Mouse (Mus musculus) right cerebral cortex, postnatal 14 days (tissue): ENCODE data around the gene Rpap2.

Experiments
- DNase-seq: peaks from one replicate; pipeline ENCODE4 v3.0.0; 2022

Rpap2 gene

DNA sequence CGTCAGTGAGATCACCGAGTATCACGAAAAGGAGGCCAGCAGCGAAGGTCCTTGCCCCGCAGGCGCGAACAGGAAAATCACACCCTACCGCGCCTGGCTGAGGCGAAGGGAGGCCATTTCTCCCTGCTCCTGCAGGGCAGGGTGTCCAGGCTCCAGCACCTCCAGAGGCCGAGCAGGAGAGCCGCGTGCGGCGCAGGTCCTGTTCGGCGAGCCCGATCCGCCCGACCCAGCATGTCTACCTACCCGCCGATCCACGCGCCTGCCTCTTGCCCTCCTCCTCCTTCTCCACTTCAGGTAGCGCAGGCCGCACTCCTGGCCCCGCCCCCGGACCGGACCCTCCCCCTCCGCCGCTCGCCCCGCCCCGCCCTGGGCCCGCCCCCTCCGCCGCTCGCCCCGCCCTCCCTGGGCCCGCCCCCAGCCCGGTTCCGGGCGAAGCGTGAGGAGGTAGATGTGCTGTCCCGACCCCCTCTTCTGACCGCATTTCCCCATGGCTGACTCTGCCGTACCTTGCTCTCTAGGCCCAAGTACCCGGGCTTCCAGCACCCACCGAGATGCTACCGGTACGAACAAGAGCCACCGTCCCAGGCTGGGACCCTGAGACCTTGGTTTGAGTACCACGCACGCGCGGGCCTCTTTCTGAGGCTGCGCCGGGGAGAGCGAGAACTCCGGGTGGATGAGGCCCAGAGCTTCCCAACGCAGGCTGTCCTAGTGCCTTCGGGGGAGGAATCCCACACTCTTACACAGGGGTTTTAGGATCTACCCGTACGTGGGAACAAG is at the start of gene Rpap2, which contains the start of gene Glmn:
Gene Rpap2, plus strand, starts transcription at position 73 of the 777 bp plus-strand sequence.
Gene Glmn, minus strand, starts transcription at position 588 of the 777 bp plus-strand sequence.
- DNase-seq: peak; percentile 79

DNA sequence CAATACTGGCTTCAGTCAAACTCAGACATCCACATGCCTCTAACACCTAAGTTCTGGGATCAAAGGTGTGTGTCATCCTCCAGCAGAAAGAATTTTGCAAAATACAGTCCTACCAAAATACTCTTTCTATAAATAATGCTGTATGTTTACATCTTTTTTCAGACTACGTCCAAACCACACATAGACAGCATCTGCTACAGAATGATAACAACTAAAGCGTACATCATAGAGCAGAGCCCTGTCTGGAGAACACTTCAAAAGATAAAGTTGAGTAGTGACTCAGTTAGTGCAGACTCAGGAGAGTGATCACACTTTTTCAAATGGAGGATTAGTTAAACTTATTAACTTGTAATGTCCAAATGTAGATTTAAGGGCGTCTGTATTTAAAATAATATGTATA is 49.2 kb upstream of the Rpap2 start:
- DNase-seq: no peak

DNA sequence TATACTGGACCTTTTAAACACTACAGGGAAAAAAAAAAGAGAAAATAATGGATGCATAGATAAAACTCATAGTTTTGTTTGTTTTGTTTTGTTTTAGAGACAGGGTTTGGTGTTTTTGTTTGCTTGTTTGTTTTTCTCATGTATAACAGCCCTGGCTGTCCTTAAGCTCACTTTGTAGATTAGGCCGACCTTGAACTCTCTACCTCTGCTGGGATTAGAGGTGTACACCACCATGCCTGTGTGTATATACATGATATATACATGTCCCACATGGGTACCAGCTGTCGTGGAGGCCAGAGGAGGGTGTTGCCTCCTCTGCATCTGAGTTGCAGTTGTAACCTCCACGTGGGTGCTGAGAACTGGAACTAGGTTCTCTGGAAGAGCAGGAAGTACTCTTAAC is 48.7 kb upstream of the Rpap2 start:
- DNase-seq: no peak

DNA sequence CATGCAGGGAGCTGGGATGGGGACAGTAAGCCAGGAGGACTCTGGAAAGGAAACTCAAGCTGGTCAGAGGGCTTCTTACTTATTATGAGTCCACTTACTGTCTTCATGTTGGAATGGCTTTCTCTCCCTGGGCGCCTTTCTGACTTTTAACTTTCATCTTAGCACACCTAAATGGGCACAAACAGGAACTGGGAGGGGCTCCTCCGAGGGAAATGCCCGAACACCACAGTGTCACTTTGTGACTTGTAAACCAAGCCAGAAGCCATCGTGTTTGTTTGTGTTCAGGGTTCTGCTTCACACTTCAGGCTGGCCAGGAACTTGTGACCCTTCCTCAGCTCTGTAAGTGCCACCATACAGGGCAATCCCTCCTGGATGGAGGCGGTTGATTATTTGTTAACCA is 42.8 kb upstream of the Rpap2 start:
- no peak for DNase-seq

DNA sequence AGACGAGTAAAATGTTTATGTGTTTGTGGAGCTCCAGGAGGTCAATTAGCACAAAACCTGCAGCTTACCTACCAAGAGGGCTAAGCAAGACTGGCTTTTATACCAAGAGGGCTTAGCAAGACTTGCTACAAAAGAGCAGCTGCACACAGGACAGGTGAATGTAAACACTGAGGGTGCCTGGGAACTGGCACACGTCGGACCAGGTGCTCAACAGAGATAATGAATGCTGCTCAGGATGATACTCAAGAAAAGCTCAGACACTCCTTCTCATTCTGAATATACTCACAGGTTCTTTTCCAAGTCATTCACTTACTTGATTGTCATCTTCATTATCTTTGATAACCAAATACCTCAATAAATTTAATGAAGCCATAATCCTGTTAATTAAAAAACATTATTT is 40.2 kb upstream of the Rpap2 start:
- no peak for DNase-seq

DNA sequence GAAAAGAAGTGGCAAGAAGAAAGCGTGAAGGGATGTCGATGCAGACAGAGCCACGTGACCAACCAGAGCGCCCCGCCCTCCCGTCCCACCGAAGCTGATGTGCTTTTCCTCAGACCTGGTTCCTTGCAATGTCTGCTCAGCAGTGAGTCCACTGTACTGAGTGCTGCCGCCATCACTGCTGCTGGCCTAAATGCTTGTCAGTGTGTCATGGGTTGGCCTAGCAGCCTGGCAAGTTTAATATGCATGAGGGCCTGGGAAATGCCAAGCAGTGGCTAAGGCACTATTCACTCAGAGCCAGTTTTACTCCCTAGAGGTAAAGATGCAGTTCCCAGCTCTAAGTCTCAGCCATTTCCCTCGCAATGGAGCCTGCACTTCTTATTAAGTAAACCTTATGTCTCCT is 28.0 kb upstream of the Rpap2 start:
- no peak for DNase-seq

DNA sequence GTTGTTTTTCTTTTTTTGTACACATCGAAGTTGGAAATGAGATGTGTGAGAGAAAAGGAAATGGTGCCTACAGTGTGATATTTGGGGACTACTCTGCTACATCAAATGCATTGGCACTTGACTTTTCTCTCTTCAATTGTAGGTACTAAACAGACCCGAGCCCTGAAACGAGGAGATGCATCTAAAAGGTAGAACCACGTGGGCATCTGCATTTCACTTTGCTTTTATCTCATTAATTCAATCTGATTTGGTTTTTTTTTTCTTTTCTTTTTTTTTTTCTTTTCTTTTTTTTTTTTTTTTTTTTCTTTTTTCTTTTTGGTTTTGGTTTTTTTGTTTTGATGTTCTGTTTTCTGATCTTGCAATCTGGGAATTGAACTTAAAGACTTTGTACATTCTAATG is 1.2 kb downstream of the Rpap2 start:
- DNase-seq: no peak

DNA sequence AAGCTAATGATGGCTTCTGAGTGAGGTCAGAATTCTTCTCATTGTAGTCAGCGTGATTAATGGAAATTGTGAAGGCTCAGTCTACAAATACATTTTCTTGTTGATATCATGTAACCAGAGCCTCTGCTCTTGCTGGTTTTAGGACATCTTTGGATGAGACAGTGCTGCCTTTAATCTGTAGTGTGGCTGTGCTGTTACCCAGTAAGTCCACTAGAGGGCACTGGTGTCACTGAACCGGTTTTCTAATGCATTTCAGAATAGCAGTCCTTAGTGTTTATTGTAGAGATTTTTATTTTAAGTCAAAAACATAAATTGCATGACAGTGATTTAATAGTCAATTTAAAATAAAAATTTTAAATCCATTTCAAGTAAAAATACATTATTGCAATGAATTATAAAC is 14.1 kb downstream of the Rpap2 start:
- peak; percentile 51 for DNase-seq

DNA sequence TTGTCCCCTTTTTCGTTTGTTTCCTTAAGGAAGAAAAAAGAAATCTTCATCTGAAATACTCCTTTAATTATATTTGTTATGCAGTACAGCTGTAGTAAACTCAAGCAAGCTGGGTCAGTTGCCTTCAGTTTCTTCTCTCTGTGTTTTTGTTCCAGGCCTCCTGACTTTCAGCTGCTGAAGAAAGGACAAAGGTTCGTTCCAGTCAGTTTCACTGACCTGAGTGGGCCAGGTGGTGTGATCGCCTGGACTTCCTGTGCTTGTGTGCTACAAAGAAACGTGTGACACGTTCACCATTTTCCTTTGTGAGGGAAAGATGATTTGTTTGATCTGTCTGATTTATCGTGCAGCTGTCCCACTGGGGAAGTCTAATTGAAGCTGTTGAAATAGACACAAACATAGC is 20.8 kb downstream of the Rpap2 start:
- DNase-seq: no peak

DNA sequence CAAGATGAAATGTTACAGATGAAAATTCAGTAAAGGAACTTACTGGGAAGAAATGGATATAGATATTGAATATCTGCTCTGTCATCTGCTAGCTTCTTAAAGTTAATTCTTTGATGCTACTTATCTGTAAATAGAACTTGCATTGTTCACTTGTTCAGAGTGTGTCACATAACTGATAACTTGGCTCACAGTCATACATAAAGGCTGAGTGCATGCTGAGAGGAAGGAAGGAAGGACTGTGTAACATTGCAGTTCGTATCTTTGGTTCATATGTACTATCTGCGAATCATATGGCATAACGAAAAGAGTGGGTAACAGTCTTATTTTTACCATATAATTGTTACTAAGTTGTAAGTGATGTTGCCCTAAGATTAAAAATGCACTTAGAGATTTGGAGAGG is 24.2 kb downstream of the Rpap2 start:
- DNase-seq: no peak

DNA sequence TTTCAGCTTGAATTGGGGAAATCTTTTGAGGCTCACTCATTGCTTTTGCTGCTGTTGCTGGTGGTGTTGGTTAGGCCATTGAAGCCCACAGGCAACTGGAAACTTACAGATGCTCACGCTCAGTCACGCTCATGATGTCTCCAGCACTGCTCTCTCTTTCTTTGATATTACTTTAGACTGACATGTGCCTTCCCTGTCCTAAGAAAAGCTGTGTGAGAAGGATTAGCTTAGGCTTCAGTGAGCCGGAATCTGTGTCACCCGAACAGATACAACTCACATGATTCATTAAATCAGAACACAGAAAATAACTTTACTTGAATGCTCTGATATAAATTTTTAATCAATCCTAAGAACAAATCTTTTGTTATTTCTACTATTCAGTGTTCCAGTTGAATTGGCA is 36.5 kb downstream of the Rpap2 start:
- no peak for DNase-seq

DNA sequence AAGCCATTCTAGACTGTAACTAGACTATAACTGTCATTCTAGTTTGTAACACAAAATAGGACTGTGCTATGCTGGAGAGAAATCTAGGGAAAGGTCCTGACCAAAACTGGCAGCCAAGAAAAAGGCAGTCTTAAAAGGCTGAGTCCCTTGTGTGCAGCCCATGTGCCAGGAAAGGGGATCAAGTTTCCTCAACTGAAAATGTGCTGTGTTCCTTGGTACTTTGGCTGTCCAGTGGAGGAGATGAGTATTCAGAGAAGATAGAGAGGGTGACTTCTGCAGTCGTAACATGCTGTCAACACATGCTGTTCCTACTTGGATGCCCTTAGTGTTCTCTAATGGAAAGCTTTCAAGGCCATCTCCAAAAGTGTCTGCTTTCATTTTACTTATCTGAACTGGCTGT is 39.9 kb downstream of the Rpap2 start:
- no peak for DNase-seq

DNA sequence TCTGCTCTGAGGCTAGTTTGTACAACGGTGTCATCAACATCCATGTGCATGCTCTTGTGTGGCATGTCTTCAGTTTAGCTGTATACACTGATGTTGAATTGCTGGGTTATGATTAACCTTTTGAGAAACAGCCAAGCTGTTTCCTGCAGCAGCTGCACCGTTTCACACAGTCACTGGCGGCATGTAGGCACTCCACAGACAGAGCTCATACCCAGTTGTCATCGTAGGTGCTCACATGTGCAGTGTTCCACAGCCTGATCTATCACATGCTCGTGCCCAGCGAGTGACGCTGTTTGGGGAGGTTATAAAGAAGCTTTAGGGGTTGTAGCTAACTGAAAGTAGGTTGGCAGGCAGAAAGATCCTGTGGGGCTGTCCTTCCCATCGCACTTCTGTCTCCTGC is 41.2 kb downstream of the Rpap2 start:
- DNase-seq: no peak

DNA sequence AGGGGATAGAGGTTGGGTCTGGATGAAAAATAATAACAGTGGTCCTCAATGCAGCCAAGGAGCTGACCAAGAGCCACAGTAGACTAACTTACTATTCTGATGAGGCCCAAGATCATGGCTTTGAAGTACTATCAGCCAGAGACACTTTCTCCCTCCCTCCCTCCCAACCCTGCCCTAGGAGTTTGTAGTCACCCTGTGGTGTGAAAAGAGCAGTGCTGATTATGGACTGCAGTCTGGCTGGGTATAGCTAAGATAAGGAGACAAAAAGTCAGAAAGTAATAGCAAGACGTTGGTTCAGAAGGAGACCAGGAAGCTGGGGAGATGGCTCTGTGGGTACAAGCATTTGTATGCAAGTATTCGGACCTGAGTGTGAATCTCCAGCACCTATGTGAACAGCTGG is 47.4 kb downstream of the Rpap2 start:
- DNase-seq: no peak

DNA sequence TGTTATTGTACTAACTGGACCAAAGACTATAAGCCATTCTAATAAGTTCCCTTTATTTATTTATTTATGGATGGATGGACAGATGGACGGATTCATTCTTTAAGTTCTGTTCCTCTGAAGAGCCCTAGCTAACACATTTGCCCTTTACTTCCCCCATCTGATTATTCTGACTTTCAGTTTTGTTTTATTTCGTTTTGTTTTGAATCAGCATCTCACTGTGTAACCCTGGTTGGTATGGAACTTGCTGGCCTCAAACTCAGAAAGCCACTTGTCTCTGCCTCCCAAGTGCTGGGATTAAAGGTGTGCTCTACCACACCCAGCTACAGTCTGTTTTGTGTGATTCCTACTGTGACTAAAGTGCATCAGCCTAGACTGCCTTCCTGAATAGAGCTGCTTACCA is 48.8 kb downstream of the Rpap2 start:
- no peak for DNase-seq

DNA sequence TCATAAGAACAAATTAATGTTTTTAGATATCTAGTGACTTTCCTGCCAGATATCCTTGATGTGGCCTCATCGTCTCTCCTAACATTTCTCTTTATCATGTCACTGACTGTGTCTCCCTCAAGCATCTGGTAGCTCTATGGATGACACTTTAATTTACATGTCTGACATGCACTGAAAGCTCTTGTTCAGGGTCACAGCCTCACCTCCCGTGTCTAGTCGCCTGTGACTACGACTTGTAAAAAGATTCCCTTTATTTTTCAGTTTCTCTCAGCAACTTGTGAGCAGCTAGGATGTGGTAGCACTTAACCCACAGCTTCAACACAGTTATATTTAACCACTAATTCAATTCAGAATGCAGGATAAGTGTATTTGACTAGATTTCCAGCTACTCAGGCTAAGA is 50.4 kb downstream of the Rpap2 start:
- no peak for DNase-seq

DNA sequence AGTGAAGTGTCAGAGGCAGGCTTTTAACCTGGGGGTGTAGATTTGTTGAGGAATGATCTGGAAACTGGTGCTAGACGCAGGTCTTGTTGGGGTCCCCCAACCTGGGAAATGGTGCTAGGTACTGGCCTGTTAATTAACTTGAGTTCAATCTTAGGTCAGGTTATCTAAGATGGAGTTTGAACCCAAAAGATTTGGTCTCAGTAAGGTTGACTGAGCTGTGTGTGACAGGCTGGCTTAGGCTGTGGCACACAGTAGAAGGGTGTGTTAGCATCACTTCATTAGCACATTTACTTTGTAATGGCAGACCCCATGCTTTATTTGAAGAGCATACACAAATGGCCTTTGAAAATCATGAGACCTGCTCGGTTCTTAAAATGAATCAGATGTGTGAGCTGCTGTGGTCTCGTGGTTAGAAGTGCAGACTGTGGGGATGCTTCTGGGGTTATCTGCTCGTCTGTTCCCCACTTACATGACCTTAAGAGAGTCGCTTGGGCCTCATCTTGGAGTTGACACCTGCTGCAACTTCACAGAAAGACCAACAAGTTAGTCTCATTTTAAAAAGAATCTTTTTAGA is 51.5 kb downstream of the Rpap2 start:
- no peak for DNase-seq

DNA sequence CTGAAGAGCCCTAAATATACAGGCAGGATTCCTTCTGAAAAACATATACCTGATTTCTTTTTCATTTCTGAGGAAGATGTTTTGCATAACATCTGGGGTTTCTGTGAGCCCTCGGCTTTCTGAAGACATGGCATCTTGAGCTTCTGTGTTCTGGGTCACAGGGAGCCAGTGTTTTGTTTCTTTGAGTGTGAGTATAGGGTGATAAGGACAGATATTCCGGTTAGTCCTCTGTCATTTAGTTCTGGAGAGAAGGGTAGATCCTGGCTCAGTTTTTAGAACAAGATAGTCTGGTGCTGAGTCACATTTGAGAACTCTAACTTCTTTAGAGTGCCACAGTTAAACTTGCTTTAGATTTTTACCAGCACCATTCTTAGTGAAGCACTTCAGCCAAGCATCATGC is 52.5 kb downstream of the Rpap2 start:
- no peak for DNase-seq

DNA sequence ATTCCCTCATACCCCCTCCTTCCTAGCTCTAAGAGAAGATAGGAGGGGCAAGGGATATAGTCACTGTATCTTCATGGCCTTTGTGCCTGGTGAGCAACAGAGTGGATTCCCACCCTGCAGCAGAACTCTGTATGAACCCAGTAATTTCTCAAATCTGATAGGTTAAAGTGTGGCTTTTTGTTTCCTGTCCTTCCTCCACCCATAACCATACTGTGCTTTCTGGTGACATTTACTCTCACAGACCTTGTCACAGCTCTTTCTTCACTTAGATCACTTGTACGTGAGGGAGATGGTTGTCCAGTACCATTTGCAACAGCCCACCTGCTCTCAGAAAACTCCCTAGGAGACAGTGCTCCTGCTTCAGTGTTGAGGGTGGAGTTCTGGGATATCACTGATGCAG is 53.3 kb downstream of the Rpap2 start:
- no peak for DNase-seq

DNA sequence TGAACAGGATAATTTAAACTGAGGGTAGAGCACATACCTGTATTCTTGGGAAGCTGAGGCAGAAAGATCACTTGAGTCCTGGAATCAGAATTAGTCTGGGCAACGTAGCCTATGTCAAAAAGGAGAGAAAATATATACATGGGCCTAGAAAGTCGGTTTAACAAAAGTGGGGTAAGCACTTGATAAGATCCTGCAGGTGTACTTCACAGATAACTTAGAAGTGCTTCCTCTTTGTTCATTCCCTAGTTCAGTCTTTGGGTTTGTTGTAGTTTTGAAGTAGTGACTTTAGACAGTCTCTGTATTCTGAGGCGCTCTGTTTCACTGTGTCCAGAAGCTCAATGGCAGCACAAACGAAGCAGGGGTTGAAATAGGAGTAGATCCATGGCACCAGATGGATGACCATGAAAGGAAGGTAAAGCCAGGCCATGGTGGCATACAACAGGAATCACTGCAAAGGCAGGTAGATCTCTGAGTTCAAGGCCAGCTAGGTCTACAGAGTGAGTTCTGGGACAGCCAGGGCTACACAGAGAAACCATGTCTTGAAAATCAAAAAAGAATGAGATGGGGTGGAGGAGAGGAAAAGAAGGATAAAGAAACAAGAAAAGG is 55.0 kb downstream of the Rpap2 start:
- DNase-seq: no peak

DNA sequence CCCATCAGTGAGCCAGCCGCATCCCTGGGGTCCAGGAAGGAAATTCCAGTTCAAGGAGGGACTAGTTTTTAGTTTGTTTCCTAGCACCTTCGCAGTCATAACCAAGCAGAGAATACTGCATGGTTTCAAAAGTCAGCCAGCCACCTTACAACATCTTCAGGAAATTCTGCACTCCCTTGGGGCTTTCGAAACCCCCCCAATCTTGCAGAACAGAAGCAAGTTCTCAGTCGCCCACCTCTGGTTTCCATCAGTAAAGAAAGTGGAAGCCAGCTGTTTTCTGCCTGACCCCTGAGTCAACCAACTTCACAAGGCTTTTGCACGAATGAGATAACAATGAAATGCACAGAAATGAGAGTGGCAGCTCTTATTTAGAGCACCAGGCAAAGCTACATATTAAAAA is 81.2 kb downstream of the Rpap2 start:
- no peak for DNase-seq

DNA sequence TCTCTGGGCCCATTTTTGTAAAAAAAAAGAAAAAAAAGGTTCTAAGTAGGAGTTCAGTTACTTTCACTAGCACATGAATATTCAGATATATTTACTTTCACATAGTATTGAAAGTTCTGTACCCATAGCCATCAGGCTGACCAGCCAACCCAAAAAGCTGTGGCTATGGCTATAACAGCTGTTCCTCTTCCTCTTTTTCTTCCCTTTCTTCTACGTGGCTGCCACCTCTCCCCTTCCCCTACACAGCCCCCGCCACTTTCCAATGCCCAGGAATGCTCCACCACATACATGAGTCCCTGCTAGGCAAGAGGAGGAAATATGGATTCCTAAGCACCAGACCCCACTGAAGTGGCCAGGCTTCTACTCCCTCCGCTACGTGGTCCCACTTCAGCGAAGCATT is 84.1 kb downstream of the Rpap2 start:
- no peak for DNase-seq

DNA sequence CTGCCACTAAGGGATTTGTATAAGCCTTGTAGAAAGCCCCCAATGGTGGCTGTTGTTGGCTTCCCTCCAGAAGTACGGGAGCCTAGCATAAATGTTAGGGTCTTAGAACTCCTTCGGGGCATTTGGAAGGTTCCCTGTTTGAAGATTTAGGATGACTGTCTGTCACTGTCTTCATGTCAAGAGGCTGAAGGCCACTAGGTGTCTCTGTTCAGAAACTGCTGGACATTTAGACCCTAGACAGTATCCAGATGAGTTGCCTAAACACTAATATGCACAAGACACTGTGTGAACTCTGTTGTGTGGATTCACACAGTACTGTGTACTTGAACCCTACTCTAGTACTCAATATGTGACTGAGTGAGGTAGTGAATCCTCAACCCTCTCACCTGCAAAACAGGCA is 87.2 kb downstream of the Rpap2 start:
- DNase-seq: no peak

DNA sequence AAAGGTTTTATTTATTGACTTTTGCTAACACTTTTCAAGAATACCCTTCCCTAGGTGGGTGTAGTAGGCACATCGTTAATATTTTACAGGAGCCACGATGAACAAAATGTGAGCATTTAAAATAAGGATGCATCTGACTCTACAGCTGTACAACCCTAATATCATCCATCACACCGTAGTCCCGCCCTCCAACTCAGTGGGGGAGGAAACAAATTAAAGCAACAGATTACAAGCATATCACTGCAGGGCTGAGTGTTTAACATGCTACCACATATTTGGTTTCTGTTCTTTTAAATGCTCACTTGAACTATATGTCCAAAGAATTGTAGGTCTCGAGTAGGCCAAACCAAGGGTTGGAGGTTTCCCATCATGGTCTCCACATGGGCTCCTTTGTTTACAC is 90.0 kb downstream of the Rpap2 start:
- DNase-seq: no peak
